Mouse (Mus musculus): ENCODE results near the gene Dip2b. TPM values are rescaled to one million over a fixed set of nuclear protein-coding genes. Genes with fewer than 3 reads are reported as not detected.

Dip2b gene
- total RNA-seq (2023), result 10 to 100 TPM; 40.1 to 48.9 TPM

GRCm38 (mm10) chr15:100038470-100038971 lies at the start of gene Dip2b:
TSS of gene Dip2b (plus strand) at chr15:100038664.

GRCm38 (mm10) chr15:100227663-100228534 lies 189.4 kb downstream of the Dip2b start, which contains the start of gene Atf1:
TSS of gene Atf1 (plus strand) at chr15:100227819.

Other genes starting within 250 kb of the Dip2b start
- gene Lima1, start 163.2 kb upstream of the Dip2b start, total RNA-seq (2023), result 10 to 100 TPM; 62.1 to 72.5 TPM
- gene Fam186a, start 71.6 kb upstream of the Dip2b start, total RNA-seq (2023), result not detected
- gene Larp4, start 68.6 kb upstream of the Dip2b start, total RNA-seq (2023), result 10 to 100 TPM; 53.0 to 55.2 TPM
- 10 to 100 TPM; 58.9 to 73.3 TPM for gene Atf1, start 189.2 kb downstream of the Dip2b start, total RNA-seq (2023)
- not detected for gene Tmprss12, start 242.2 kb downstream of the Dip2b start, total RNA-seq (2023)

Data from monocyte, adult 59 days (primary cell).